Mouse (Mus musculus) CH12.LX (cell line): Measurements from ENCODE around the gene Pbld1.

Experiments used
- BHLHE40 ChIP-seq: IDR thresholded peaks from 2 replicates; pipeline ENCODE4 v1.6.1; 2011; ENCODE audit warnings: mild to moderate bottlenecking, low read depth, low read length, improper control_type of control experiment
- CTCF ChIP-seq, 2 experiments: IDR thresholded peaks in 1 of 2; conservative IDR thresholded peaks in 1 of 2; 2 replicates each; pipeline ENCODE4 v1.5.1; 2011 to 2012; ENCODE audit warnings: low read depth in 2 of 2, low read length in 2 of 2, improper control_type of control experiment in 1 of 2, inconsistent platforms in 1 of 2, mild to moderate bottlenecking in 1 of 2, moderate library complexity in 1 of 2
- E2F4 ChIP-seq: IDR thresholded peaks from 2 replicates; pipeline ENCODE4 v1.6.1; 2011; ENCODE audit warnings: low read depth, low read length, improper control_type of control experiment; ENCODE audit not compliant: insufficient replicate concordance
- ELF1 ChIP-seq: IDR thresholded peaks from 2 replicates; pipeline ENCODE4 v1.6.1; 2014; ENCODE audit warnings: low read depth, mild to moderate bottlenecking, inconsistent platforms, low read length, improper control_type of control experiment
- EP300 ChIP-seq: IDR thresholded peaks from 2 replicates; pipeline ENCODE4 v1.6.1; 2011; ENCODE audit warnings: low read length, improper control_type of control experiment
- HCFC1 ChIP-seq: IDR thresholded peaks from 2 replicates; pipeline ENCODE4 v1.6.1; 2012; ENCODE audit warnings: low read depth, mild to moderate bottlenecking, inconsistent platforms, low read length, improper control_type of control experiment
- MXI1 ChIP-seq: IDR thresholded peaks from 2 replicates; pipeline ENCODE4 v1.6.1; 2011; ENCODE audit warnings: mild to moderate bottlenecking, low read depth, low read length, improper control_type of control experiment
- MYC ChIP-seq: IDR thresholded peaks from 2 replicates; pipeline ENCODE4 v1.6.1; 2011; ENCODE audit warnings: low read depth, mild to moderate bottlenecking, improper control_type of control experiment, low read length
- PAX5 ChIP-seq: IDR thresholded peaks from 2 replicates; pipeline ENCODE4 v1.6.1; 2012; ENCODE audit warnings: low read length, inconsistent platforms, mixed read lengths
- POLR2A ChIP-seq: IDR thresholded peaks from 2 replicates; pipeline ENCODE4 v1.6.1; 2011; ENCODE audit warnings: low read depth, mild to moderate bottlenecking, improper control_type of control experiment, low read length
- RAD21 ChIP-seq: IDR thresholded peaks from 2 replicates; pipeline ENCODE4 v1.6.1; 2011; ENCODE audit warnings: low read depth, mild to moderate bottlenecking, low read length, improper control_type of control experiment, moderate library complexity
- USF1 ChIP-seq: IDR thresholded peaks from 2 replicates; pipeline ENCODE4 v1.6.1; 2014; ENCODE audit warnings: low read depth, mild to moderate bottlenecking, inconsistent platforms, low read length, improper control_type of control experiment
- ZC3H11A ChIP-seq: IDR thresholded peaks from 2 replicates; pipeline ENCODE4 v1.6.1; 2012; ENCODE audit warnings: low read depth, mild to moderate bottlenecking, inconsistent platforms, low read length, improper control_type of control experiment
- ZMIZ1 ChIP-seq: IDR thresholded peaks from 2 replicates; pipeline ENCODE4 v1.6.1; 2012; ENCODE audit warnings: low read depth, mild to moderate bottlenecking, inconsistent platforms, low read length, improper control_type of control experiment

DNA sequence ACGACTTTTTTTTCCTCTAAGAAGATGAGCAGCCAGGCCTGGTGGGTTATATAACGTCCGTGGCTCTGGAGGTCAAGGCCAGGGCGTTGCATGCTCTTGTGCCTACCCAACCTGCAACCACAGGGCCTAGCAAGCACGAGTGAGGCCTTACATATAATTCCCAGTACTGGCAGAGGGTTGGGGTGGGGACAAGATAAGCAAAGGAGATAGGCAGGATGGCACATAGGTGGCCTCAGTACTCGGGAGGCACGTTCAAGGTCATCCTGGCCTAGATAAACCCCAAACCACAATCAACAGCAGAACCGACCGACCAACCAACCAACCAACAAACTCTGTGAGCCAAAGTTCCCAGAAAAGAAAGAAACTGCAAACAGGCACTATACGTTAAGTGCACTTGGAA lies 26.3 kb downstream of the Pbld1 start:
- TF ChIP-seq EP300 (no peak), CTCF (conservative IDR thresholded peaks at IDR 0.05 in 1 of 2, IDR thresholded peaks at IDR 0.05 in 1 of 2; ENCODE audit: low read depth in 2 of 2, low read length in 2 of 2) (no peak), POLR2A (no peak), USF1 (no peak), ELF1 (no peak), MYC (no peak), RAD21 (no peak), BHLHE40 (no peak), ZMIZ1 (no peak), PAX5 (no peak), HCFC1 (no peak), MXI1 (no peak), ZC3H11A (no peak), E2F4 (no peak)
